Mouse (Mus musculus) intestine, embryonic 15.5 days (tissue): ENCODE measurements around the gene Gabrr2. TPM values are rescaled to one million over a fixed set of nuclear protein-coding genes. Genes with fewer than 3 reads are reported as not detected.
"Not testable (repeated sequence)": the region's sequence is repeated elsewhere in the genome, so short reads cannot be mapped to it uniquely, and the experiment has no call there.

Experiments
- ATAC-seq: fragments of 200-750 bp; cut with Nextera tagmentation; 2 replicates; pipeline ENCODE4 v1.8.0; 2017; ENCODE audit warnings: moderate TSS enrichment, moderate library complexity
- H3K27ac ChIP-seq: fragments of 300-500 bp; sonication (generic); 2 replicates; pipeline ENCODE4 v1.5.1; 2015; ENCODE audit warnings: mild to moderate bottlenecking, inconsistent platforms
- H3K27me3 ChIP-seq: fragments of 300-500 bp; sonication (generic); replicated peaks from 2 replicates; pipeline ENCODE4 v1.6.1; 2015; ENCODE audit warnings: inconsistent platforms
- H3K36me3 ChIP-seq: fragments of 300-500 bp; sonication (generic); 2 replicates; pipeline ENCODE4 v1.6.1; 2015; ENCODE audit warnings: inconsistent platforms
- H3K4me1 ChIP-seq: fragments of 300-500 bp; sonication (generic); replicated peaks from 2 replicates; pipeline ENCODE4 v1.6.1; 2015; ENCODE audit warnings: inconsistent platforms
- H3K4me2 ChIP-seq: fragments of 300-500 bp; sonication (generic); replicated peaks from 2 replicates; pipeline ENCODE4 v1.6.1; 2015; ENCODE audit warnings: mild to moderate bottlenecking, inconsistent platforms
- H3K4me3 ChIP-seq: fragments of 300-500 bp; sonication (generic); replicated peaks from 2 replicates; pipeline ENCODE4 v1.5.1; 2015; ENCODE audit warnings: inconsistent platforms
- H3K9ac ChIP-seq: fragments of 300-500 bp; sonication (generic); 2 replicates; pipeline ENCODE4 v1.6.1; 2015; ENCODE audit warnings: inconsistent platforms
- H3K9me3 ChIP-seq: fragments of 300-500 bp; sonication (generic); 2 replicates; pipeline ENCODE4 v1.6.1; 2016; ENCODE audit warnings: inconsistent platforms
- WGBS: fragments of 180-500 bp; shearing (Covaris S2); methylation state at CpG from one replicate; pipeline ENCODE4 v1.1.7; 2015; 5-methylcytosine and 5-hydroxymethylcytosine counted together
- polyA plus RNA-seq: library from polyadenylated mRNA; unstranded; fragments of >200 nt; fragmentation: Nextera tagmentation; extraction: Ambion mirVana; gene quantifications from 2 replicates; pipeline ENCODE4 v1.2.1, GENCODE M21; 2015

Gene Gabrr2
- polyA plus RNA-seq, 1 experiment from 2014 or later, result 0.08 TPM

- Histone ChIP-seq H3K36me3 (no peaks in the 10 kb centered on the region), H3K9ac (no peak overlapping the region), H3K4me2 (no peak overlapping the region), H3K27me3 (no peaks in the 10 kb centered on the region), H3K27ac (no peak overlapping the region), H3K4me3 (no peak overlapping the region), H3K4me1 (no peaks in the 10 kb centered on the region), H3K9me3 (no peaks in the 10 kb centered on the region)
- WGBS, result 56% methylated on average over 11 of the region's 11 CpGs
- ATAC-seq, result no peak
These were observed 9.8 kb downstream of the Gabrr2 start for GRCm38 (mm10) chr4:33072526-33073161.

- ATAC-seq, result no peak
- H3K27me3 ChIP-seq, result no peaks in the 10 kb centered on the region
These were observed 11.6 kb downstream of the Gabrr2 start for GRCm38 (mm10) chr4:33074406-33074805.

GRCm38 (mm10) chr4:33074851-33075250 is 12.1 kb downstream of the Gabrr2 start:
- no peak for ATAC-seq
- 81% methylated on average over 5 of the region's 5 CpGs for WGBS
- no peaks in the 10 kb centered on the region for H3K9me3 ChIP-seq
- no peak overlapping the region for H3K4me3 ChIP-seq
- H3K27me3 ChIP-seq, result no peaks in the 10 kb centered on the region
- H3K9ac ChIP-seq, result no peak overlapping the region
- H3K36me3 ChIP-seq, result no peaks in the 10 kb centered on the region
- H3K4me2 ChIP-seq, result no peak overlapping the region
- H3K27ac ChIP-seq, result no peak overlapping the region
- H3K4me1 ChIP-seq, result no peaks in the 10 kb centered on the region

More at GRCm38 (mm10) chr4:33074406-33074805, 11.6 kb downstream of the Gabrr2 start:
- no peak overlapping the region for H3K27ac ChIP-seq
- H3K4me1 ChIP-seq, result no peaks in the 10 kb centered on the region
- H3K36me3 ChIP-seq, result no peaks in the 10 kb centered on the region
- 80% methylated on average over 4 of the region's 4 CpGs for WGBS
- H3K9me3 ChIP-seq, result no peaks in the 10 kb centered on the region
- no peak overlapping the region for H3K4me3 ChIP-seq
- H3K4me2 ChIP-seq, result no peak overlapping the region
- H3K9ac ChIP-seq, result no peak overlapping the region

GRCm38 (mm10) chr4:33075776-33076524 is 13.2 kb downstream of the Gabrr2 start:
- Histone ChIP-seq H3K27me3 (no peaks in the 10 kb centered on the region), H3K9me3 (no peaks in the 10 kb centered on the region), H3K36me3 (no peaks in the 10 kb centered on the region), H3K4me3 (no peak overlapping the region), H3K27ac (no peak overlapping the region), H3K9ac (no peak overlapping the region), H3K4me2 (no peak overlapping the region), H3K4me1 (no peaks in the 10 kb centered on the region)
- no peak for ATAC-seq
- 88% methylated on average over 5 of the region's 5 CpGs for WGBS

- Histone ChIP-seq H3K9me3 (no peaks in the 10 kb centered on the region), H3K9ac (no peak overlapping the region), H3K4me2 (no peak overlapping the region), H3K4me1 (no peaks in the 10 kb centered on the region), H3K36me3 (no peaks in the 10 kb centered on the region), H3K27me3 (no peaks in the 10 kb centered on the region), H3K4me3 (no peak overlapping the region), H3K27ac (no peak overlapping the region)
- 70% methylated on average over 11 of the region's 11 CpGs for WGBS
- no peak for ATAC-seq
These were observed 14.4 kb downstream of the Gabrr2 start for GRCm38 (mm10) chr4:33077161-33077560.

- no peaks in the 10 kb centered on the region for H3K9me3 ChIP-seq
- H3K4me3 ChIP-seq, result no peak overlapping the region
- H3K9ac ChIP-seq, result no peak overlapping the region
- no peak overlapping the region for H3K27ac ChIP-seq
- H3K36me3 ChIP-seq, result no peaks in the 10 kb centered on the region
- H3K4me2 ChIP-seq, result no peak overlapping the region
- no peaks in the 10 kb centered on the region for H3K27me3 ChIP-seq
- no peak for ATAC-seq
- no peaks in the 10 kb centered on the region for H3K4me1 ChIP-seq
- 42% methylated on average over 8 of the region's 8 CpGs for WGBS
These were observed 14.9 kb downstream of the Gabrr2 start for GRCm38 (mm10) chr4:33077724-33078123.

GRCm38 (mm10) chr4:33078492-33078891 is 15.7 kb downstream of the Gabrr2 start:
- ATAC-seq, result peak; percentile 76
- Histone ChIP-seq H3K9me3 (no peaks in the 10 kb centered on the region), H3K4me3 (no peak overlapping the region), H3K36me3 (no peaks in the 10 kb centered on the region), H3K9ac (no peak overlapping the region), H3K27me3 (no peaks in the 10 kb centered on the region), H3K4me1 (no peaks in the 10 kb centered on the region), H3K4me2 (no peak overlapping the region), H3K27ac (no peak overlapping the region)
- 87% methylated on average over 3 of the region's 3 CpGs for WGBS

GRCm38 (mm10) chr4:33099118-33099694 is 36.4 kb downstream of the Gabrr2 start:
- 82% methylated on average over 6 of the region's 6 CpGs for WGBS

GRCm38 (mm10) chr4:33109720-33110458 is 47.1 kb downstream of the Gabrr2 start:
- Histone ChIP-seq H3K27ac (no peak overlapping the region), H3K27me3 (no peaks in the 10 kb centered on the region), H3K36me3 (no peaks in the 10 kb centered on the region), H3K4me3 (no peak overlapping the region), H3K4me1 (no peaks in the 10 kb centered on the region; the same call in 1 of the 2 replicates), H3K4me2 (no peak overlapping the region), H3K9ac (no peak overlapping the region), H3K9me3 (no peaks in the 10 kb centered on the region)
- no peak for ATAC-seq
- 44% methylated on average over 14 of the region's 14 CpGs for WGBS

More at GRCm38 (mm10) chr4:33099118-33099694, 36.4 kb downstream of the Gabrr2 start:
- H3K9me3 ChIP-seq, result no peaks in the 10 kb centered on the region
- H3K27me3 ChIP-seq, result no peaks in the 10 kb centered on the region
- no peaks in the 10 kb centered on the region for H3K36me3 ChIP-seq
- no peak overlapping the region for H3K9ac ChIP-seq
- H3K27ac ChIP-seq, result no peak overlapping the region
- H3K4me3 ChIP-seq, result no peak overlapping the region
- no peaks in the 10 kb centered on the region for H3K4me1 ChIP-seq
- no peak overlapping the region for H3K4me2 ChIP-seq
- no peak for ATAC-seq

GRCm38 (mm10) chr4:33110845-33111244 is 48.0 kb downstream of the Gabrr2 start:
- no peak for ATAC-seq
- Histone ChIP-seq H3K9me3 (no peaks in the 10 kb centered on the region), H3K4me2 (no peak overlapping the region)

GRCm38 (mm10) chr4:33111358-33111757 is 48.6 kb downstream of the Gabrr2 start:
- Histone ChIP-seq H3K27me3 (no peaks in the 10 kb centered on the region), H3K27ac (no peak overlapping the region)
- ATAC-seq, result no peak

More at GRCm38 (mm10) chr4:33110845-33111244, 48.0 kb downstream of the Gabrr2 start:
- Histone ChIP-seq H3K36me3 (no peaks in the 10 kb centered on the region), H3K4me1 (no peaks in the 10 kb centered on the region; the same call in 1 of the 2 replicates), H3K4me3 (no peak overlapping the region), H3K27ac (no peak overlapping the region), H3K9ac (no peak overlapping the region), H3K27me3 (no peaks in the 10 kb centered on the region)
- WGBS, result 79% methylated on average over 7 of the region's 7 CpGs

GRCm38 (mm10) chr4:33112866-33113265 is 50.1 kb downstream of the Gabrr2 start:
- not testable (repeated sequence) for H3K4me3 ChIP-seq, H3K9me3 ChIP-seq, H3K27me3 ChIP-seq, H3K36me3 ChIP-seq, H3K4me2 ChIP-seq, H3K4me1 ChIP-seq, ATAC-seq, H3K27ac ChIP-seq, H3K9ac ChIP-seq
- WGBS, result 93% methylated on average over 14 of the region's 14 CpGs

More at GRCm38 (mm10) chr4:33111358-33111757, 48.6 kb downstream of the Gabrr2 start:
- Histone ChIP-seq H3K9me3 (no peaks in the 10 kb centered on the region), H3K9ac (no peak overlapping the region), H3K4me2 (no peak overlapping the region), H3K36me3 (no peaks in the 10 kb centered on the region), H3K4me1 (no peaks in the 10 kb centered on the region; the same call in 1 of the 2 replicates), H3K4me3 (no peak overlapping the region)
- WGBS, result 81% methylated on average over 9 of the region's 9 CpGs
